Mouse (Mus musculus): ENCODE results near the gene Cat. TPM values are rescaled to one million over a fixed set of nuclear protein-coding genes. Genes with fewer than 3 reads are reported as not detected.

Gene Cat
- total and polyA plus RNA-seq, 3 experiments: 122 to 262 (median 236) TPM

- no peak for DNase-seq
- Histone ChIP-seq H3K4me1 (ENCODE audit: control insufficient read depth, insufficient read depth, low read length) (no peaks in the 10 kb centered on the region), H3K79me2 (replicated peaks; ENCODE audit: control insufficient read depth, insufficient read depth, low read length) (no peaks in the 10 kb centered on the region), H3K27me3 (ENCODE audit: control insufficient read depth, insufficient read depth, low read length) (no peaks in the 10 kb centered on the region), H3K36me3 (ENCODE audit: control insufficient read depth, insufficient read depth, low read length) (no peaks in the 10 kb centered on the region), H3K9ac (ENCODE audit: low read depth, low read length) (no peak overlapping the region), H3K27ac (no peak overlapping the region), H3K4me3 (no peak overlapping the region)
- TF ChIP-seq POLR2A (IDR thresholded peaks at IDR 0.05; ENCODE audit: insufficient read depth, low read depth, low read length) (no peak), EP300 (IDR thresholded peaks at IDR 0.05; ENCODE audit: insufficient read depth, low read depth, low read length) (no peak), CTCF (IDR thresholded peaks at IDR 0.05) (no peak)
- 86% methylated on average over 1 of the region's 1 CpGs for WGBS
- intact Hi-C loops (cut with DNase I): no loop called here
Observed at GRCm38 (mm10) chr2:103511631-103512030, 26.7 kb upstream of the Cat start.

DNA sequence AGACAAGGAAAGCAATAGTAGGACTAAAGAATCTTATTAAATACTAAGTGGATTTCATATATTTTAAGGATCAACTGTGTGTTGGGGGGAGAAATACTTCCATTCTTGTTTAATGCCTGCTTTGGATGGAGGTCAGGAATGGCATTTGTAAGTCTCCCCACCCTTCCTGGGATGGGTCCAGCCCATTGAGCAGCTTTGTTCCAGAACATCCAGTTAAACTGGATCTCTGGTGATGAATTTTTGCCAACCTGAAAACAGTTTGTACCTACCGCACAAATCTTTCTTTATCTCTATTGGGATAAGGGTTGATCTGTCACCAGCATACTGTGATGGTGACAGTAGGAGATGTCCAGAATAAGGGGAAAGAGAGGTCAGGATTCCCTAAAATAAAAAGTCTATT lies 26.1 kb upstream of the Cat start:
- intact Hi-C loops (cut with DNase I): no loop called here
- WGBS: 55% methylated on average over 1 of the region's 1 CpGs
- Histone ChIP-seq H3K27me3 (ENCODE audit: control insufficient read depth, insufficient read depth, low read length) (no peaks in the 10 kb centered on the region), H3K79me2 (replicated peaks; ENCODE audit: control insufficient read depth, insufficient read depth, low read length) (no peaks in the 10 kb centered on the region), H3K36me3 (ENCODE audit: control insufficient read depth, insufficient read depth, low read length) (no peaks in the 10 kb centered on the region), H3K27ac (no peak overlapping the region), H3K4me3 (no peak overlapping the region), H3K9ac (ENCODE audit: low read depth, low read length) (no peak overlapping the region), H3K4me1 (ENCODE audit: control insufficient read depth, insufficient read depth, low read length) (no peaks in the 10 kb centered on the region)
- TF ChIP-seq EP300 (IDR thresholded peaks at IDR 0.05; ENCODE audit: insufficient read depth, low read depth, low read length) (no peak), POLR2A (IDR thresholded peaks at IDR 0.05; ENCODE audit: insufficient read depth, low read depth, low read length) (no peak), CTCF (IDR thresholded peaks at IDR 0.05) (no peak)
- no peak for DNase-seq

DNA sequence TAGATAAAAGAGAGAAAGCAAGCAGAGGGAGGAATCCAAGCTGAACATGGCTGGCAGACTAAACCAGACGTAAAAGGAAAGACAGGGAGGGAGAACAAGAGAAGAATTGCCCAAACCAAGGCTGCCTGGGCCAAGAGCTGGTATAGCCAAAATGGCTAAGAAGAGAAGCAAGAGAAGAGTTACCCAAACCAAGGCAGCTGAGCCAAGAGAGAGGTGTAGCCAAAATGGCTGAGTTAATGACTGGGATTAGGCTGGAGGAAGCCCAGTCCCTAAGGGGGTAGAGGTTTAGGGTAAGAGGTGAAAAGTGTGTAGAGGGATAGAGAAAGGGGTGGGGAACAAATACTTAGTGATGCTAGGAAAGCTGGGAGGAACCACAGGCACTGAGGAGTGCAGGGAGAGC lies 22.7 kb upstream of the Cat start:
- no peaks in the 10 kb centered on the region for H3K27me3 ChIP-seq (ENCODE audit: control insufficient read depth, insufficient read depth, low read length)
- H3K36me3 ChIP-seq (ENCODE audit: control insufficient read depth, insufficient read depth, low read length): no peaks in the 10 kb centered on the region
- no peak for DNase-seq
- intact Hi-C loops (cut with DNase I): no loop called here
- no peaks in the 10 kb centered on the region for H3K79me2 ChIP-seq (replicated peaks; ENCODE audit: control insufficient read depth, insufficient read depth, low read length)
- no peak overlapping the region for H3K27ac ChIP-seq
- TF ChIP-seq CTCF (IDR thresholded peaks at IDR 0.05) (no peak), EP300 (IDR thresholded peaks at IDR 0.05; ENCODE audit: insufficient read depth, low read depth, low read length) (no peak), POLR2A (IDR thresholded peaks at IDR 0.05; ENCODE audit: insufficient read depth, low read depth, low read length) (no peak)
- H3K9ac ChIP-seq (ENCODE audit: low read depth, low read length): no peak overlapping the region
- WGBS: 86% methylated on average over 1 of the region's 1 CpGs
- H3K4me3 ChIP-seq: no peak overlapping the region
- H3K4me1 ChIP-seq (ENCODE audit: control insufficient read depth, insufficient read depth, low read length): no peaks in the 10 kb centered on the region

- intact Hi-C loops (cut with DNase I): no loop called here
- no peaks in the 10 kb centered on the region for H3K4me1 ChIP-seq (ENCODE audit: control insufficient read depth, insufficient read depth, low read length)
Observed at GRCm38 (mm10) chr2:103505956-103506355, 21.0 kb upstream of the Cat start.

GRCm38 (mm10) chr2:103504463-103504862 lies 19.5 kb upstream of the Cat start:
- 82% methylated on average over 1 of the region's 1 CpGs for WGBS
- no peak for DNase-seq
- intact Hi-C loops (cut with DNase I): no loop called here
- no peak overlapping the region for H3K9ac ChIP-seq (ENCODE audit: low read depth, low read length)
- no peaks in the 10 kb centered on the region for H3K27me3 ChIP-seq (ENCODE audit: control insufficient read depth, insufficient read depth, low read length)
- H3K27ac ChIP-seq: no peak overlapping the region
- no peaks in the 10 kb centered on the region for H3K79me2 ChIP-seq (replicated peaks; ENCODE audit: control insufficient read depth, insufficient read depth, low read length)
- no peaks in the 10 kb centered on the region for H3K4me1 ChIP-seq (ENCODE audit: control insufficient read depth, insufficient read depth, low read length)
- no peak overlapping the region for H3K4me3 ChIP-seq
- H3K36me3 ChIP-seq (ENCODE audit: control insufficient read depth, insufficient read depth, low read length): no peaks in the 10 kb centered on the region
- TF ChIP-seq EP300 (IDR thresholded peaks at IDR 0.05; ENCODE audit: insufficient read depth, low read depth, low read length): no peak
- TF ChIP-seq CTCF (IDR thresholded peaks at IDR 0.05): no peak
- no peak for TF ChIP-seq POLR2A (IDR thresholded peaks at IDR 0.05; ENCODE audit: insufficient read depth, low read depth, low read length)

More at GRCm38 (mm10) chr2:103505956-103506355, 21.0 kb upstream of the Cat start:
- Histone ChIP-seq H3K4me3 (no peak overlapping the region), H3K27ac (no peak overlapping the region), H3K36me3 (ENCODE audit: control insufficient read depth, insufficient read depth, low read length) (no peaks in the 10 kb centered on the region), H3K79me2 (replicated peaks; ENCODE audit: control insufficient read depth, insufficient read depth, low read length) (no peaks in the 10 kb centered on the region), H3K9ac (ENCODE audit: low read depth, low read length) (no peak overlapping the region), H3K27me3 (ENCODE audit: control insufficient read depth, insufficient read depth, low read length) (no peaks in the 10 kb centered on the region)
- TF ChIP-seq CTCF (IDR thresholded peaks at IDR 0.05): no peak
- no peak for TF ChIP-seq POLR2A (IDR thresholded peaks at IDR 0.05; ENCODE audit: insufficient read depth, low read depth, low read length)
- no peak for TF ChIP-seq EP300 (IDR thresholded peaks at IDR 0.05; ENCODE audit: insufficient read depth, low read depth, low read length)
- DNase-seq: no peak
- WGBS: 95% methylated on average over 2 of the region's 2 CpGs

DNA sequence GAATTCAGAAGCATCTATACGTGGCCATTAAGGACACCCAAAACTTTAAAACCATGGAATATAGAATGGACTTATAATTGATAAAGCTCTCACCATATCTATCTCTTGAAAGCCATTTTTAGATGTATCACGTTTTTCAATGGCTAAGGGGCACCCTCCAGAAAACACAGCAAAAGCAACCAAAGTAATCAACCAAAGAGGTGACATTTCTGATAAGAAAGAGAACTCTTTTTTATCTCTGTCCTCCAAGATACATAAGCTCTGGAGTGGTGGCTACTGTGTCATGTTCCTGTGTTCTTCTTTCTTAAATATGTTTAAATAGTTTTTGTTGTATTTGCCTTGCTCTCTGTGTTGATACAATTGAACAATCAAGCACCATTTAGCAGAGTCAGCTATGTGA lies 15.8 kb upstream of the Cat start:
- H3K36me3 ChIP-seq (ENCODE audit: control insufficient read depth, insufficient read depth, low read length): no peaks in the 10 kb centered on the region
- H3K4me1 ChIP-seq (ENCODE audit: control insufficient read depth, insufficient read depth, low read length): no peaks in the 10 kb centered on the region
- intact Hi-C loops (cut with DNase I): no loop called here
- no peak overlapping the region for H3K9ac ChIP-seq (ENCODE audit: low read depth, low read length)
- H3K27ac ChIP-seq: no peak overlapping the region
- H3K79me2 ChIP-seq (replicated peaks; ENCODE audit: control insufficient read depth, insufficient read depth, low read length): no peaks in the 10 kb centered on the region
- H3K4me3 ChIP-seq: no peak overlapping the region
- no peak for DNase-seq
- TF ChIP-seq CTCF (IDR thresholded peaks at IDR 0.05): no peak
- TF ChIP-seq EP300 (IDR thresholded peaks at IDR 0.05; ENCODE audit: insufficient read depth, low read depth, low read length): no peak
- no peak for TF ChIP-seq POLR2A (IDR thresholded peaks at IDR 0.05; ENCODE audit: insufficient read depth, low read depth, low read length)
- H3K27me3 ChIP-seq (ENCODE audit: control insufficient read depth, insufficient read depth, low read length): no peaks in the 10 kb centered on the region
- 54% methylated on average over 2 of the region's 2 CpGs for WGBS

All from heart, adult 2 months (tissue).